Mouse (Mus musculus) liver, embryonic 14.5 days (tissue): ENCODE data around the gene Jak2.

Source experiments
- CTCF ChIP-seq: IDR thresholded peaks from 2 replicates; pipeline ENCODE4 v1.5.1; 2016; ENCODE audit warnings: antibody characterized with exemption, low read depth, control low read depth
- EP300 ChIP-seq: IDR thresholded peaks from 2 replicates; pipeline ENCODE4 v1.6.1; 2016; ENCODE audit warnings: antibody characterized with exemption, low read depth

- TF ChIP-seq CTCF: no peak
- no peak for TF ChIP-seq EP300
Measured at GRCm38 (mm10) chr19:29341029-29341428, 89.4 kb downstream of the Jak2 start.
